Mouse (Mus musculus) spleen, postnatal 14 days (tissue): ENCODE data around the gene Pex1.
"Not testable (repeated sequence)": the region's sequence is repeated elsewhere in the genome, so short reads cannot be mapped to it uniquely, and the experiment has no call there.

Experiments
- DNase-seq, 2 experiments: peaks; one replicate each; pipeline ENCODE4 v3.0.0; 2021 to 2022; ENCODE audit warnings: low spot score in 2 of 2

Gene Pex1

GRCm38 (mm10) chr5:3595693-3596398, at the start of gene Pex1:
TSS of gene Pex1 (plus strand) at chr5:3596066.
- peak; percentile 85 to 89 for DNase-seq

GRCm38 (mm10) chr5:3546226-3546625, 49.6 kb upstream of the Pex1 start:
- no peak for DNase-seq

GRCm38 (mm10) chr5:3551481-3551880, 44.4 kb upstream of the Pex1 start:
- DNase-seq, result no peak

- DNase-seq, result no peak
These were observed 41.7 kb upstream of the Pex1 start for GRCm38 (mm10) chr5:3554198-3554597.

DNA sequence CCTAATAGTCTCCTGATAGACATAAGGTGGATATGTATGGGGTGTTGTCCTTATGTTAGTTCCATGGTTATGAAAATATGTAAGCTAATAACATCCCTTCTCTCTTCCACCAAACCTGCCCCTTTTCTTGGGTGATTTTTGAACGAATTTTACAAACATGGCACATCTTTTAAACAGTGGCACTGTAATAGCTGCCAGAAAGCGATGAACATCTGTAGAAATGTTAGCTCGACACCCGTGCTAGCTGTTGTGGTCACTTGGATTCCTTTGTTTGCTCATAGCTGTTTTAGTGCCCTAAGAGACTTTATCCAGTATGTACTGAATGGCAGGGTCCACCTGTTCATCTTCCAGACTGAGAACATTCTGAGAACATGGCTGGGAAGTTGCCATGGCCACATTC, 24.6 kb upstream of the Pex1 start, which contains the start of gene 1700109H08Rik:
Gene 1700109H08Rik, plus strand, starts transcription at position 301 of the 400 bp plus-strand sequence.
- DNase-seq, result no peak

DNA sequence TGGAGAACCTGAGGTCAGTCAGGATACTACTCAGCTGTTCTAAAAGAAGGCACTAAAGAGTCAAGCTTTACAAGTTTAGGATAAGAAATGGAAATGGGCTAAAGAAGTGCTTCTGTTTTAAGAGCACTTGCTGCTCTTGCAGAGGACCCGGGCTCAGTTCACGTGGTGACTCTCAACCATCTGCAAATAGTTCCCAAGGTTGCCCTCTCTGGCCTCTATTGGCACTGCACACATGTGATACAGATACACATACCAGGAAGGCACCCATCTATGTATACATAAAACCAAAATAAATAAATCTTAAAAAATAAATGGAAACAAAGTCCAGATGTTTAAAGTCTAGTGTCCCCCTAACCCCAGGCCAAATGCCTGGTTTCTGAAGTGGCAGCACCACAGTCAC, 21.0 kb upstream of the Pex1 start:
- DNase-seq, result no peak

GRCm38 (mm10) chr5:3577939-3578338, 17.9 kb upstream of the Pex1 start:
- DNase-seq, result no peak

DNA sequence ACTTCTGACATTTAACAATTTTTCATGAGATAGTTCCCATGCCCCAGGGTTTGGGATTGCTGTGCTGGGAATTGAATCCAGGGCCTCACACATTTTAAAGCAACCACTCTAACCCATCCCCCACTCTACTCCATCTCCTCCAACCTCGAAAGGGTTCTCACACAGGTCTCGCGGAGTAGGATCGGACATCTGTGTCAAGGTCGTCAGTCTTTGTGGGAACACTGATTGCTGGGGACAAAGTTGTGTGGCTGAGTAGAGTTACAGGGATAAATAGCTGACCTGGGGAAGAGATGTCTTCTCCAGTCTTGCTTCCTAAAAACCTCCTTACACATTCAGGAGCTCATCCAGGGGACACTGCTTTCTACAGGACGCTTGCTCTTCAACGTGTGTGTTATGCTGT, 16.8 kb upstream of the Pex1 start:
- DNase-seq, result no peak

DNA sequence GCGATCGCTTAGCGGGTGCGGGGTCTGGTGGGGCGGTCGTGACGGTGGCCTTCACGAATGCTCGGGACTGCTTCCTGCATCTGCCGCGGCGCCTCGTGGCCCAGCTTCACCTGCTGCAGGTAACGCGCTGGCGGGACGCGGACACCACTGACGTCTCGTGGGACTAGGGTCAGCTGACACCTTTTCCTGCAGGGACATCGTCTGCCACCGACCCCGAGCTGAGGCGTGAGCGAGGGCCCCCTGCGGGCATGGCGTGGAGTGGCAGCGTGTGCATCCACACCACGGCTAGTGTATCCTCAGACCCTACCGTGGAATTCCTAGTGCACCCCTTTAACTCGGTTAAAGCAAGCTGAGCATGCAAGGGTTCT, 517 bp downstream of the Pex1 start, which contains the start of gene Rbm48:
Gene Rbm48, minus strand, starts transcription at position 187 of the 368 bp plus-strand sequence.
- peak; percentile 65 to 74 for DNase-seq

GRCm38 (mm10) chr5:3597171-3597570, 1.3 kb downstream of the Pex1 start:
- DNase-seq, result no peak

DNA sequence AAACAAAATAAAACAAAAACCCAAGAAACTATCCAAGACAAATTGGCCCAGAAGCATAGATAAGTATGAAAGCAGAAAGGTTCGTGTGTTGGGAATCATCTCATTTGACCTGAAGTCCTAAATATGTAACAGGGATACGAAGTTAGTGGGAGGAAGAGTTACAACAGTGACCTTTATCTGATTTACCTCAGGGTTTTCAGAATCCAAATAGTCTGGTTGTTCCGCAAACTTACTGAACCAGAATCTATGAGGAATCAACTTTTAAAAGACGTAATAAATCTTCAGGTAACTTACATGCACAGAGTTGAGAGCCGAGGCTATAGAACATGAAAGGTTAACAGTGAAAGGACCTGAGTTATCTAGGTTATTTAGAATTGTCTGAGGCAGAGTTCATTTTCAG, 2.9 kb downstream of the Pex1 start:
- no peak for DNase-seq

GRCm38 (mm10) chr5:3600298-3600697, 4.4 kb downstream of the Pex1 start:
- no peak for DNase-seq

- DNase-seq, result no peak
These were observed 4.9 kb downstream of the Pex1 start for GRCm38 (mm10) chr5:3600790-3601189.

DNA sequence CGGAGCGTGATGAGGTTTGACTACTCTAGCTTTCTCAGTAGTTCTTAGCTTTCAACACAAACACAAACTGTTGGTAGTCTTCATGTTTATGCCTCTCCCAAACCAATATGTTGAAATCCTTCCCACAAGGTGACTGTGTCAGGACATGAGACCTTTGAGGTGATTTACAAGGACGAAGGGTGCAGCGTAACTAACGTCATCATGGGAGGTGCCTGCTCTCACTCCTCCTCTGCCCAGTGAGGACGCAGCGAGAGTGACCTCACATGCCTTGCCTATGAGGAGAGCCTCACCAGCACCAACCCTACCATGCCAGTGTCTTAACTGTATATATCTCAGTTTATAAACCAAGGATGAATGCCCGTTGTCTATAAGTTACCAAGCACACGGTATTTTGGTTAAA, 11.2 kb downstream of the Pex1 start:
- DNase-seq, result no peak

DNA sequence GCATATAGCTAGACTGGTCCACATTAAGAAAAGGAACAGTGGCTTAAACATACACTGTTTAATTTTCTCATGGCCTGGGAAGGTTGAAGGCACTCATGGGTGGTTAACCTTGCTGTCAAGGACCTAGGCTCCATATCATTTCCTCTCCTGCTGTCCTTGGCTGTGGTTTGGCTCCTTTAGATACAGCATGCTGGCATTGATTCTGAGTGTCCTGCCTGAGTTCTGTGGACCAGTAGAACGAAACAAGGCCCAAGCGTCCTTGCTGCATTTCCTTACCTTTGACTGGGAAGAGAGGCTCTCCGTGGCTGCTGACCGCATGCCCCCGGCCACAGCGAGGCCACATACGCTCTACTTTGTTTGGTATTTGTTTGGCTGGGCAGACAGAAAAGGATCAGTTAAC, 13.4 kb downstream of the Pex1 start:
- DNase-seq, result no peak

- DNase-seq, result not testable (repeated sequence)
These were observed 16.0 kb downstream of the Pex1 start for GRCm38 (mm10) chr5:3611835-3612234.

- DNase-seq, result no peak
These were observed 24.6 kb downstream of the Pex1 start for GRCm38 (mm10) chr5:3620486-3620885.

- DNase-seq, result no peak
These were observed 34.2 kb downstream of the Pex1 start for GRCm38 (mm10) chr5:3630055-3630454.

DNA sequence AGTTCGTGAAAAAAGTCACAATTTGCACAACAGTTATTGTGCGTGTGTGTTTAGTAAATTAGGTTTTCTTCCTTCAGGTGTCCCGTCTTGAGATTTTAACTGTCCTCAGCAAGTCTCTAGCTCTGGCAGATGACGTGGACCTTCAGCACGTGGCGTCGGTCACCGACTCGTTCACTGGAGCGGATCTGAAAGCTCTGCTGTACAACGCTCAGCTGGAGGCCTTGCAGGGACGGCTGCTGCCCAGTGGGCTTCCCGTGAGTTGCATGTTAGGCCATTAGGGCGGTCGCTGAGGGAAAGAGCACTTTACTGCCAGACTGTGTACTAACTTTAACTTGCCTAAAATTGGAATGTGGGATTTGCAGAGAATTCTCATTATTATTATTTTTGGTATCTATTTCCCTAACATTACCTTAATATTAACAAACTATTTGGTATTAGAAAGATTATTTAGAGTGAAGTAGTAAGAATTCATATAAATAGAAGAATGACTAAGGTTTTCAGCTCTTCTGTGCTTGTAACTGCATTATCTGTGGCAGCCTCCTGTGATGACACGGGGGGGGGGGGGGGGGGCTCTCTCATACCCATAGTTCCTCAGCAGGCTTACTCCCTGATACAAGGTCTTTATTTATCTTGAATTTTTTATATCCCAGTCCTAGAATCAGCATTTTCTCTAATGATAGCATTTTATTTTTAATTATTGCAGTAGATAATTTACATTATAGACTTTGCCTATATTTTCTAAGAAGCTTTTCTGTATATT, 35.8 kb downstream of the Pex1 start:
- no peak for DNase-seq

- DNase-seq, result no peak
These were observed 36.4 kb downstream of the Pex1 start for GRCm38 (mm10) chr5:3632285-3632684.

- DNase-seq, result no peak
These were observed 37.4 kb downstream of the Pex1 start for GRCm38 (mm10) chr5:3633315-3633714.

DNA sequence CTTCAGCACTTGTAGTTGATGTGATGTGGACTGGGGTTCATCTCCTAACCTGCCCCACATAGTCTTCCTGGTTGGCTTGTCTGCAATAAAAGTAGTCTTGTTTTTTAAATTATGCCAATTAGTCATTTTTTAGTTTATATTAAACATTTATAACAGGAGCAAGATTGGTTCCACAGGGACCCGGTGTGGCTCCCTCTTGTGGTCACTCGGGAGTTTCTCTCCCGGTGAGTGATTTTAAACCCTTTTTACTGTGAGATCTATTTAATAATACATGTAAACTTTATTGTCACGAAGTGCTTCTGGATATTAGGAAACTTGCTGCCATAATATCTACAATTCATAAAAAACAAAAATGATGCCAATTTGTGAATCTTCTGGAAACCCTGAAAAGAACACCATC, 38.1 kb downstream of the Pex1 start:
- DNase-seq, result peak in 1 of 2 experiments; percentile 5

- no peak for DNase-seq
These were observed 39.4 kb downstream of the Pex1 start for GRCm38 (mm10) chr5:3635286-3635685.
